Mouse (Mus musculus): ENCODE measurements at regions not wholly inside any gene's neighbourhood (a gene's known extent, or its start where the extent isn't known, plus 50 kb on each side); places are given as distances from the start of the nearest gene placed in this dataset.

DNA sequence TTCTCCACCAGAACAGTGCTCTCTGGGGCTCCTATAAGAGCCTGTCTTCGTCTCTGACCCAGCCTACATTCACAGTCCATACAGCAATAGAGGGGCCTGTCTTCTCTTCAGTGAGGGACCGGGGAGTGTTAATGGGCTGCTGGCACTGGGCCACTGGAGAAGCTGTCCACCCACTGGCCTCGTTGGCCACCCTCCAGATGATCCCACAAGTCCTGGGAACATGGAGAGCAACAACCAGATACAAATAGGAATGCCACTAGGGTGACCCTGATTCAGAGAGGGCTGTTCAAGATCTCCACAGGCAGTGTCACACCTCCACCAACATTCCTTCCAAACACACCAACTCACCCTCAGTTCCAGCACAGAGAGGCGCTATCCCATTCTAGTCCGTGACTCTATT lies 69.7 kb upstream of the Shisa3 start:
- TF ChIP-seq POLR2A (IDR thresholded peaks at IDR 0.05; ENCODE audit: low read depth, low read length) (no peak), CTCF (IDR thresholded peaks at IDR 0.05; ENCODE audit: borderline replicate concordance, insufficient read depth, low read length) (no peak)
- no peaks in the 10 kb centered on the region for H3K4me1 ChIP-seq (ENCODE audit: control insufficient read depth, insufficient read depth, low read length)
- H3K27ac ChIP-seq (ENCODE audit: insufficient read depth, low read length): no peak overlapping the region
- H3K4me3 ChIP-seq (ENCODE audit: insufficient read depth, low read length): no peak overlapping the region

DNA sequence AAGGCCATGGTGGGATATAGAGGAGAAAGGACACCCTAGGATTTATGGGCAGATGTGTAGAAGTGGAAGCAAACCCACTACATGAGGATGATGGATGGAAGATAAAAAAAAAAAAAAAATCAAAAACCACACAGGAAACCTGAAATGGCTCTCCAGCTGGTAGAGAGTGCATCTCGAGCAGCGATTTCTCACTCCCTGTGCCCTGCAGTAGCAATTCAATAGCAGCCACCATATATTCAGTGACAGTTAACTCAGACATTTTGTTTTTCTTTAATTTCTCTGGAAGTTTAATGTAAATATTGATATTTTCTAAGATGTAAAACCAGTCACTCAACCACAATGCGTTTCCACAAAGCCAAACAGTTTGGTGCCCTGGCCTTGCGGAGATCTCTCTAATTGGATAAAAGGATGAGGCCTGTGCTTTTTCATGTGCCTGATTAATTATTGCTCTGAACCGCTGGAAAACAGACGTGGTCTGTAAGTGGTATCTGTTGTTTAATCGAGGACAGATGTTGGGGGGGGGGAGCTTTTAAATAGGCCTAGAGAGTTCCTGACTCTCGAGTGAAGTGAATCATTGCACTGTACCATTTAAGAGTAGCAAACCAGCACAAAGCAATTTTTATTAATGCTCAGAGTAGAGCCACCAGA lies 68.0 kb upstream of the Shisa3 start:
- no peak overlapping the region for H3K27ac ChIP-seq (ENCODE audit: insufficient read depth, low read length)
- no peak overlapping the region for H3K4me3 ChIP-seq (ENCODE audit: insufficient read depth, low read length)
- no peaks in the 10 kb centered on the region for H3K4me1 ChIP-seq (ENCODE audit: control insufficient read depth, insufficient read depth, low read length)
- no peak for TF ChIP-seq CTCF (IDR thresholded peaks at IDR 0.05; ENCODE audit: borderline replicate concordance, insufficient read depth, low read length)
- TF ChIP-seq POLR2A (IDR thresholded peaks at IDR 0.05; ENCODE audit: low read depth, low read length): no peak

DNA sequence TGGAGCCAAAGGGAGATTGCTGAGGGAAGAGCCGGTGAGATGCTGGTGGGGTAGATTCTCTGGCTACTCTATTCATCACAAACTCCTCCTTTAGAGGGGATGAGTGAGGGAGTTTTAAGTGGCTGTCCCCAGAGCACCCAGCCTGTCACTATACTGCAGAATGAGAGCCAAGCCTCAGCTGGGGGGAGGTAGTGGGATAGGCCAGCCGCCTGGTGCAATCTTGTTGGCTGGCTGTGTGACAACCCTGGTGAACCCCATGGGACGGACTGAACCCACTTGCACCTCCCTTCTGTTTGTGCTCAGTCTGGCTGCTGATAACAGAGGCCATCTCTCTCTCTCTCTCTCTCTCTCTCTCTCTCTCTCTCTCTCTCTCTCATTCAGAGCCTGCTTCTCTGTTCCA lies 65.8 kb upstream of the Shisa3 start:
- H3K4me1 ChIP-seq (ENCODE audit: control insufficient read depth, insufficient read depth, low read length): no peaks in the 10 kb centered on the region; the same call in 1 of the 2 replicates
- no peak overlapping the region for H3K4me3 ChIP-seq (ENCODE audit: insufficient read depth, low read length)
- TF ChIP-seq POLR2A (IDR thresholded peaks at IDR 0.05; ENCODE audit: low read depth, low read length) (no peak), CTCF (IDR thresholded peaks at IDR 0.05; ENCODE audit: borderline replicate concordance, insufficient read depth, low read length) (no peak)
- no peak overlapping the region for H3K27ac ChIP-seq (ENCODE audit: insufficient read depth, low read length)

- TF ChIP-seq CTCF (IDR thresholded peaks at IDR 0.05; ENCODE audit: borderline replicate concordance, insufficient read depth, low read length) (no peak), POLR2A (IDR thresholded peaks at IDR 0.05; ENCODE audit: low read depth, low read length) (no peak)
- Histone ChIP-seq H3K4me1 (ENCODE audit: control insufficient read depth, insufficient read depth, low read length) (no peaks in the 10 kb centered on the region; the same call in 1 of the 2 replicates), H3K4me3 (ENCODE audit: insufficient read depth, low read length) (no peak overlapping the region), H3K27ac (ENCODE audit: insufficient read depth, low read length) (no peak overlapping the region)
Observed at GRCm38 (mm10) chr5:67544028-67544589, 63.6 kb upstream of the Shisa3 start.

- H3K4me3 ChIP-seq (ENCODE audit: insufficient read depth, low read length): no peak overlapping the region
- TF ChIP-seq CTCF (IDR thresholded peaks at IDR 0.05; ENCODE audit: borderline replicate concordance, insufficient read depth, low read length) (no peak), POLR2A (IDR thresholded peaks at IDR 0.05; ENCODE audit: low read depth, low read length) (no peak)
- no peaks in the 10 kb centered on the region; the same call in 1 of the 2 replicates for H3K4me1 ChIP-seq (ENCODE audit: control insufficient read depth, insufficient read depth, low read length)
- H3K27ac ChIP-seq (ENCODE audit: insufficient read depth, low read length): no peak overlapping the region
Observed at GRCm38 (mm10) chr5:67550257-67550656, 57.4 kb upstream of the Shisa3 start.

DNA sequence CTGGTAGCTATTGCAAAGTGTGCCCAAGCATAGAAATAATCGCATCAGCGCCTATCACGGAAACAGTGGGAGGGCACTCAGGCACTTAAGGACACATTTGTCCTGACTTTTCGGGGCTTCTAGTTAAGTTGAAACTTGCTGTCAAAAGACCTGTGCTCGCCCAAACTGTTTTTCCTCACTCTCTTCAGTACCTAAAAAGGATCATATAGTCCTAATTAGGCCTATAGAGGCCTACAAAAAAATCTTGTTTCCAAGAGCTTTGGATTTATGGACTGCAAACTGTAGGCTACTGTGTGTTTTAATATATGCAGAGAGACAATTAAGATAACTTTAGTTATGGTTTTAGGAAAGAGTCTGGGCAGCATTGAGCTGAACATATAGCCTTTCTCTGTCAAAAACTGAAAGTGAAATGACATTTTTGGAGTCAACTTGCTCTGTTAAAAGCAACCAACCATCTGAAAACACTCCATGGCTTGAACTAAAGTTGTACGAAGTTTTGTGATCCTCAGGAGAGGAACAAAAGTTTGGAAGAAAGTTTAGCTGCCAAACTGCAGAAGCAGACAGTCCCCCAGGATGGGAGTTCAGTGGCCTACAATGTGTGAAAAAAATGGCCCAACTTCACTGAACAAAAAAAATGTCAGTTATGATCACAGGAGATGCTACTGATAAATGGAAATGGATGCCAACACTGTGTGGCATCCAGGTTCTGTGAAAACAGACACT lies 55.9 kb upstream of the Shisa3 start:
- no peak overlapping the region for H3K4me3 ChIP-seq (ENCODE audit: insufficient read depth, low read length)
- no peaks in the 10 kb centered on the region for H3K4me1 ChIP-seq (ENCODE audit: control insufficient read depth, insufficient read depth, low read length)
- no peak overlapping the region for H3K27ac ChIP-seq (ENCODE audit: insufficient read depth, low read length)
- no peak for TF ChIP-seq POLR2A (IDR thresholded peaks at IDR 0.05; ENCODE audit: low read depth, low read length)
- TF ChIP-seq CTCF (IDR thresholded peaks at IDR 0.05; ENCODE audit: borderline replicate concordance, insufficient read depth, low read length): no peak

GRCm38 (mm10) chr5:67552865-67553264 lies 54.8 kb upstream of the Shisa3 start:
- Histone ChIP-seq H3K4me1 (ENCODE audit: control insufficient read depth, insufficient read depth, low read length) (no peaks in the 10 kb centered on the region), H3K27ac (ENCODE audit: insufficient read depth, low read length) (no peak overlapping the region), H3K4me3 (ENCODE audit: insufficient read depth, low read length) (no peak overlapping the region)
- no peak for TF ChIP-seq POLR2A (IDR thresholded peaks at IDR 0.05; ENCODE audit: low read depth, low read length)
- no peak for TF ChIP-seq CTCF (IDR thresholded peaks at IDR 0.05; ENCODE audit: borderline replicate concordance, insufficient read depth, low read length)

All from embryonic fibroblast, embryonic 13.5 days (primary cell).